Mouse (Mus musculus) ES-E14 (cell line): ENCODE data around the gene Plet1. TPM values are rescaled to one million over a fixed set of nuclear protein-coding genes. Genes with fewer than 3 reads are reported as not detected.

ENCODE experiments used
- DNase-seq: peaks from one replicate; pipeline ENCODE4 v3.0.0-alpha.2; 2013; ENCODE audit warnings: low read depth, low spot score
- H3K27ac ChIP-seq: 2 replicates; pipeline ENCODE4 v1.5.1; 2012; ENCODE audit warnings: low read depth, mild to moderate bottlenecking, low read length, moderate library complexity, mixed read lengths; ENCODE audit not compliant: poor library complexity, insufficient read depth, severe bottlenecking
- H3K36me3 ChIP-seq: 2 replicates; pipeline ENCODE4 v1.6.1; 2012; ENCODE audit warnings: mild to moderate bottlenecking, low read length, moderate library complexity, mixed read lengths; ENCODE audit not compliant: control insufficient read depth, poor library complexity, insufficient read depth, severe bottlenecking
- H3K4me1 ChIP-seq, 2 experiments: fragments of 150-350 bp in 1 of 2; sonication (generic) in 1 of 2; 2 replicates each; pipeline ENCODE4 v1.6.1; 2012; ENCODE audit warnings: low read length in 2 of 2, mild to moderate bottlenecking in 1 of 2, mixed read lengths in 1 of 2; ENCODE audit not compliant: control insufficient read depth in 2 of 2, insufficient read depth in 2 of 2, poor library complexity in 1 of 2
- H3K4me3 ChIP-seq, 2 experiments: fragments of 150-350 bp in 1 of 2; sonication (generic) in 1 of 2; 2 replicates each; pipeline ENCODE4 v1.5.1; 2012; ENCODE audit warnings: low read length in 2 of 2, low read depth in 1 of 2, mild to moderate bottlenecking in 1 of 2, mixed read lengths in 1 of 2; ENCODE audit not compliant: insufficient read depth in 1 of 2, poor library complexity in 1 of 2, severe bottlenecking in 1 of 2
- H3K9ac ChIP-seq: 2 replicates; pipeline ENCODE4 v1.6.1; 2012; ENCODE audit warnings: low read depth, mild to moderate bottlenecking, low read length, mixed read lengths; ENCODE audit not compliant: poor library complexity, insufficient read depth, severe bottlenecking
- H3K9me3 ChIP-seq: fragments of 150-350 bp; sonication (generic); 2 replicates; pipeline ENCODE4 v1.6.1; 2012; ENCODE audit warnings: low read depth, mild to moderate bottlenecking, low read length; ENCODE audit not compliant: control insufficient read depth, insufficient read depth
- CHD2 ChIP-seq: IDR thresholded peaks from 2 replicates; pipeline ENCODE4 v1.6.1; 2014; ENCODE audit warnings: mild to moderate bottlenecking, low read depth, low read length, inconsistent platforms
- HCFC1 ChIP-seq: IDR thresholded peaks from 2 replicates; pipeline ENCODE4 v1.6.1; 2012; ENCODE audit warnings: low read length, inconsistent platforms, borderline replicate concordance; ENCODE audit not compliant: insufficient read depth
- MAFK ChIP-seq: IDR thresholded peaks from 2 replicates; pipeline ENCODE4 v1.6.1; 2014; ENCODE audit warnings: mild to moderate bottlenecking, low read depth, low read length, inconsistent platforms; ENCODE audit not compliant: insufficient read depth
- ZC3H11A ChIP-seq: IDR thresholded peaks from 2 replicates; pipeline ENCODE4 v1.6.1; 2012; ENCODE audit warnings: low read depth, mild to moderate bottlenecking, inconsistent platforms, low read length, borderline replicate concordance
- ZNF384 ChIP-seq: IDR thresholded peaks from 2 replicates; pipeline ENCODE4 v1.6.1; 2012; ENCODE audit warnings: low read depth, low read length, inconsistent platforms
- in situ Hi-C, 2 experiments: fragments of 600-800 bp; cut with MboI; formaldehyde crosslinking; loops; one replicate each; pipeline ENCODE4 v1.15.1; 2025; ENCODE audit warnings: low sequenced_read_pairs in 2 of 2, inconsistent platforms in 1 of 2; ENCODE audit not compliant: unreplicated experiment in 2 of 2
- total RNA-seq: library from RNA; depleted of rRNA; stranded (reverse); fragments of 300-350 nt; gene quantifications from 2 replicates; pipeline ENCODE4 v1.2.3, GENCODE M21; 2012; rRNA removed

Gene Plet1
- total RNA-seq, result 9.4 and 18.3 TPM in 2 replicates

DNA sequence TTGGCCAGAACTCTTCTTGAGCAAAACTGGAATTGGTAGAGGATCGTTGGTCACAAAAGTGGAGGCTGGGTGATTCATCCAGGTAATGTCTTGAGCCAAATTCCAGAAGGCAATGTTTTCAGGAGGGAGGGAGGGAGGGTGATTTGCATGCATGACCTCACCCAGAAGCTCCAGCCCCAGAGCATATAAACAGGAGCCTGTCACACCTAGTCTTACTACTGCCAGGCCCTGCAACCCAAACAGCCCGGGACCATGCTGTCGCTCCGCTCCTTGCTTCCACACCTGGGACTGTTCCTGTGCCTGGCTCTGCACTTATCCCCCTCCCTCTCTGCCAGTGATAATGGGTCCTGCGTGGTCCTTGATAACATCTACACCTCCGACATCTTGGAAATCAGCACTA is at the start of gene Plet1:
Gene Plet1, plus strand, starts transcription at position 215 of the 400 bp plus-strand sequence.
- TF ChIP-seq ZC3H11A, result no peak
- no peak for TF ChIP-seq ZNF384
- no peak for TF ChIP-seq MAFK
- no peak for TF ChIP-seq HCFC1
- no peak for TF ChIP-seq CHD2
- in situ Hi-C loops, result no loop called here
- Histone ChIP-seq H3K36me3 (no peaks in the 10 kb centered on the region), H3K9me3 (no peaks in the 10 kb centered on the region), H3K4me1 (peaks cover 14 to 26% of the 10 kb centered on the region in 2 experiments; a peak in 3 of 4 replicates), H3K9ac (0 out of 2 replicates have a peak within 1 kb of the TSS, but pooled peaks have one; percentile 7), H3K27ac (no peak within 1 kb of the TSS), H3K4me3 (peak within 1 kb of the TSS; percentile 37 to 46; a peak in 2 of 4 replicates)
- no peak for DNase-seq

GRCm38 (mm10) chr9:50449048-50449447 is 45.3 kb upstream of the Plet1 start:
- no peak for TF ChIP-seq ZC3H11A
- TF ChIP-seq CHD2, result no peak
- no peak for TF ChIP-seq ZNF384
- no peak for TF ChIP-seq MAFK
- no peak for TF ChIP-seq HCFC1
- Histone ChIP-seq H3K9me3 (no peaks in the 10 kb centered on the region), H3K4me1 (peaks cover 0 to 4% of the 10 kb centered on the region in 2 experiments; a peak in 1 of 4 replicates), H3K36me3 (no peaks in the 10 kb centered on the region), H3K27ac (no peak overlapping the region), H3K9ac (peak overlapping the region; percentile 10; the same call in 1 of the 2 replicates), H3K4me3 (peak overlapping the region in 1 of 2 experiments; percentile 12; a peak in 1 of 4 replicates)
- in situ Hi-C loops, result no loop called here
- DNase-seq, result no peak

GRCm38 (mm10) chr9:50451456-50452218 is 42.7 kb upstream of the Plet1 start:
- TF ChIP-seq HCFC1 (no peak), ZNF384 (no peak), ZC3H11A (no peak), CHD2 (no peak), MAFK (no peak)
- no peak overlapping the region for H3K9ac ChIP-seq
- no peaks in the 10 kb centered on the region for H3K36me3 ChIP-seq
- in situ Hi-C loops, result no loop called here
- no peaks in the 10 kb centered on the region for H3K9me3 ChIP-seq
- no peak overlapping the region for H3K4me3 ChIP-seq
- H3K4me1 ChIP-seq, result peaks cover 0 to 4% of the 10 kb centered on the region in 2 experiments; a peak in 1 of 4 replicates
- no peak overlapping the region for H3K27ac ChIP-seq
- no peak for DNase-seq

DNA sequence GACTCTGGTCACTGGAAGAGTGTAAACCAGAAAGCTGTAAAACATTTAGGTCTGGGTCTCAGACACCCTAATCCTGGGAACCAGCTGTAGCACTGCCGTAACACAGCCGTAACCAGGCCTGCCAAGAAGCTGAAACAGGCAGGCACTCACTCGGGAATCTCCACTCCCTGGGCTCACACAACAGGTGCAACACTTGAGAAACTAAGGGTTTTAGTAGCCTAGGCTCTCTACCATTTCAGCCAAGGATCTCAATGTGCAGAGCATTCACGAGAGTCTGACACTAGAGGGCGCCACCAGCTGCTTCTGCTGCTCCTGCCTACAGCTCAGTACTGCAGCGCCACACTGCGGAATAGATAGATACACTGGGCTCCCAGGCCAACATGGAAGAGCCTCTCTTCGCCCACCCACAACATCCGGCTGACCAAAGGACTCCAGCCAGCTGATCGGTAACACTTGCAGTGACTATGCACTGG is 42.0 kb upstream of the Plet1 start:
- Histone ChIP-seq H3K27ac (no peak overlapping the region), H3K4me1 (peaks cover 0 to 4% of the 10 kb centered on the region in 2 experiments; a peak in 1 of 4 replicates), H3K36me3 (no peaks in the 10 kb centered on the region), H3K9me3 (no peaks in the 10 kb centered on the region), H3K9ac (no peak overlapping the region), H3K4me3 (no peak overlapping the region)
- DNase-seq, result peak; percentile 85
- TF ChIP-seq HCFC1 (no peak; the same call in 1 of the 2 replicates), ZNF384 (0 out of 2 replicates have a peak, but pooled peaks have one; percentile 21), MAFK (no peak), CHD2 (no peak), ZC3H11A (peak; percentile 73)
- in situ Hi-C loops, result no loop called here
